Mouse (Mus musculus): Measurements from ENCODE around the gene Olfr625-ps1. TPM values are rescaled to one million over a fixed set of nuclear protein-coding genes. Genes with fewer than 3 reads are reported as not detected.
"Not testable (repeated sequence)": the region's sequence is repeated elsewhere in the genome, so short reads cannot be mapped to it uniquely, and the experiment has no call there.

Olfr625-ps1 gene
- polyA plus RNA-seq (2016; fragmentation: Nextera tagmentation; extraction: Ambion mirVana), result not detected in 2 replicates

DNA sequence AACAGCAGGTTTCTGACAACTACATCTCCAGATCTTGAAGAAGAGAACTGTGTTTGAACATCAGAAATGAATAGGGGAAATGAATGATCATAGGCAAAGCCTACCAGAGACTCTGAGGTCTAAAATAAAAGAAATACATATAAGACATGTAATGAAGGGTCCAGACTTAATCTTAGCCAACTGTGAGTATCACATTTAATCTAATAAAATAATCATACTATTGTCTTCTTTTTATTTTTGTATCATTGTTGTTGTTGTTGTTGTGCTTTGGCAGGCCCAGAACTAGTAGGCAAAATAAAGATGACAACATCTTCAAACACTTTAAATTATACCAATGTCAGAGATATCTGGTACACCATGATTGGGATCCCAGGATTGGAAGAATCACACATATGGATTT is at the start of gene Olfr625-ps1:
TSS of gene Olfr625-ps1 (plus strand) at position 301 of the 400 bp plus-strand sequence.
- no peaks in the 10 kb centered on the region for H3K27me3 ChIP-seq
- H3K36me3 ChIP-seq, result no peaks in the 10 kb centered on the region
- H3K4me2 ChIP-seq (replicated peaks), result no peak within 1 kb of the TSS
- no peak within 1 kb of the TSS for H3K27ac ChIP-seq
- no peaks in the 10 kb centered on the region for H3K4me1 ChIP-seq
- no peak within 1 kb of the TSS for H3K9ac ChIP-seq
- no peak within 1 kb of the TSS for H3K4me3 ChIP-seq
- ATAC-seq (ENCODE audit: insufficient number of reproducible peaks, insufficient read depth, low FRiP score, low TSS enrichment), result no peak
- H3K9me3 ChIP-seq, result no peaks in the 10 kb centered on the region

DNA sequence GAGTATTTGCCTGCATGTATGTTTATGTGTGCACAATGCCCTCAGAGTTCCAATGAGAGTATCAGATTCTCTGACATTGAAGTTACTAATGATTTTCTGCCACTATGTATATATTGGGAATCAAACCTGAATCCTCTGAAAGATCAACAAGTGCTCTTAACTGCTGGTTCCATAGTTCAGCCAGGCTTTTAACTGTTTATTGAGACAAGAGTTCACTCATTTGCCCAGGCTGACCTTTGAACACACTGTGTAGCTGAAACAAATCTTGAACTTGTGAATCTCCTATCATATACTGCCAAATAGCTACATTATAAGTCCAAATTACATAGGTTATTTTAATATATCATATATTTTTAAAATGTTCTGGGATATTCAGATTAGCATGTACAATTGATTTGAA is 45.7 kb upstream of the Olfr625-ps1 start:
- H3K27me3 ChIP-seq, result no peaks in the 10 kb centered on the region
- no peak overlapping the region for H3K27ac ChIP-seq

DNA sequence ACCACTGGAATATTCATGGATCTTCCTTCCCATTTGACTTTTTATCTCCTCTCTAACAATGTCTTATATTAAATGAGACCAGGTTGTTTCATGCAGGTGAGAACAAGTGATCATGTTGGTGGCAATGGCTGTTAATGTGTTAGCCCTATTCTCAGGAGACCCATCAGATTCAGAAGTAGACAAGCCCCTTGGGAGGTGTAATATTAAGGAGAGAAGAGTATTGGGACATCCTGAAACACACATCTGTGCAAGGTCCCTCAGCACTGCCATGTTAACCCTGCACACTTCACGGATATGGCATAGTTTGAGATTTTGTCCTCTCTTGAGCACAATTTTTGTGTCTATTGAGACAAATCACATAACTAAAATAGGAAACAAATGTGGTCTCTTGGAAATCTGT is 39.9 kb upstream of the Olfr625-ps1 start, which contains the start of gene Olfr622:
TSS of gene Olfr622 (minus strand) at position 101 of the 400 bp plus-strand sequence.
- ATAC-seq (ENCODE audit: insufficient number of reproducible peaks, insufficient read depth, low FRiP score, low TSS enrichment), result no peak
- H3K9ac ChIP-seq, result no peak within 1 kb of the TSS
- H3K27ac ChIP-seq, result no peak within 1 kb of the TSS
- H3K4me2 ChIP-seq (replicated peaks), result no peak within 1 kb of the TSS
- WGBS, result 69% methylated on average over 1 of the region's 1 CpGs
- no peaks in the 10 kb centered on the region for H3K36me3 ChIP-seq
- H3K4me3 ChIP-seq, result no peak within 1 kb of the TSS
- H3K9me3 ChIP-seq, result no peaks in the 10 kb centered on the region
- no peaks in the 10 kb centered on the region for H3K27me3 ChIP-seq
- no peaks in the 10 kb centered on the region for H3K4me1 ChIP-seq

More for the DNA sequence above, 45.7 kb upstream of the Olfr625-ps1 start:
- H3K4me2 ChIP-seq (replicated peaks), result no peak overlapping the region
- no peaks in the 10 kb centered on the region for H3K36me3 ChIP-seq
- H3K4me1 ChIP-seq, result no peaks in the 10 kb centered on the region
- no peaks in the 10 kb centered on the region for H3K9me3 ChIP-seq
- no peak overlapping the region for H3K4me3 ChIP-seq
- no peak overlapping the region for H3K9ac ChIP-seq
- ATAC-seq (ENCODE audit: insufficient number of reproducible peaks, insufficient read depth, low FRiP score, low TSS enrichment), result no peak

DNA sequence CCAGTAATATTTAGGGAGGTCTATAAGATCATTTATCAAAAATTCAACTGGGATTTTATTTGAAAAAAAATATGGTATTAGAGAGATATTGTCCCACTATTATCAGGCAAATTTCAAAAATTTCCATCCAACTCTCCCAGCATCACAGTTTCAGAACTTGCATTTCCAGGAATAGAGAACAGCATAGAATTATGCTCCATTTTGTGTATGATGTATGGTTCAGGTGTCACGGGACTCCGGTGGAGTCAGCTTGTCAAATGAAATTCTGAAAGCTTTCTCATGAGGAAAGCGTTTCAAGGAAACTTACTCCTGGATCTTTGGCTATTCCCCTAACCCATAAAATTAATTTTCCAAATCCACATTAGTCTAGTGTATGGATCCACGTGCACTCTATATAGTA is 38.5 kb upstream of the Olfr625-ps1 start:
- no peak for ATAC-seq (ENCODE audit: insufficient number of reproducible peaks, insufficient read depth, low FRiP score, low TSS enrichment)
- 85% methylated on average over 4 of the region's 4 CpGs for WGBS
- H3K27me3 ChIP-seq, result no peaks in the 10 kb centered on the region
- H3K27ac ChIP-seq, result no peak overlapping the region
- H3K9ac ChIP-seq, result no peak overlapping the region
- no peaks in the 10 kb centered on the region for H3K36me3 ChIP-seq
- no peaks in the 10 kb centered on the region for H3K9me3 ChIP-seq
- no peak overlapping the region for H3K4me2 ChIP-seq (replicated peaks)
- H3K4me3 ChIP-seq, result no peak overlapping the region
- no peaks in the 10 kb centered on the region for H3K4me1 ChIP-seq

DNA sequence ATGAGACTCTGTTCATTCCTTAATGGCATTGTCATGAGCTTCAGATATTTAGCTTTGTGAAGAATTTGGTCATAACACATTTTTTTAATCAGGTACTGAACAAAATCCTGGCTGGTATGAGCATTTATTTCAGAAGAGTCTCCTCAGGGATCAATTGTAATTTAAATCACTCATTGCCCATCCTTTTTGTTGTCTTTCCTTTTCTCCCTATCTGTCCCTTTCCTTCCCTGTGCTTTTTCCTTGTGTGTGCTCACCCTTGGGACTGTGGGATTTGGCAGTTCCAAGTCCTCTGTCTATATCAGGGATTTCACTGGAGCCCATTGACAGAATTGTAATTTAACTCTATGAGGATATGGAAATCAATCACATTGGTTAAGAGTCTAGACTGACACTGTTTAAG is 18.9 kb upstream of the Olfr625-ps1 start, which contains the start of gene Olfr623:
TSS of gene Olfr623 (minus strand) at position 101 of the 400 bp plus-strand sequence.
- Histone ChIP-seq H3K4me1 (no peaks in the 10 kb centered on the region), H3K9me3 (no peaks in the 10 kb centered on the region), H3K27ac (no peak within 1 kb of the TSS), H3K4me3 (no peak within 1 kb of the TSS), H3K9ac (no peak within 1 kb of the TSS), H3K27me3 (no peaks in the 10 kb centered on the region), H3K4me2 (replicated peaks) (no peak within 1 kb of the TSS), H3K36me3 (no peaks in the 10 kb centered on the region)
- ATAC-seq (ENCODE audit: insufficient number of reproducible peaks, insufficient read depth, low FRiP score, low TSS enrichment), result no peak

DNA sequence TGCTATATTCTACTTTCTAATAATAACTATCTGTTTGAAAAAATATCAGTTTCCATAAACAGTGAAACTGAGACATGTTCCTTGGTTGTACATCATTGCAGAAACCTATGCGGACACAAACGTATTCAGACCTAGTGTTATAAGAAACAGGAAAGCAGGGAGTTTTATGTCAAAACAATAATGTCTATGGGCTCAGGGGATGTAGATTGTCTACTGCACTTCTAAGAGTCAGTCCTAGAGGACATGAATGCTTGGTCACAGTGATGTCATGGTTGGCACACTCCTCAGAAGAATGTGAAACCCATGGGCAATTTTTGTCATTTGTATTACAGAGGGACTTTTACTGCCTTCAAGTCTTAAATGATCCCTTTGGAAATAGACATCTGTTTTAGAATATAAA is 11.4 kb upstream of the Olfr625-ps1 start, which contains the start of gene Olfr624:
TSS of gene Olfr624 (minus strand) at position 101 of the 400 bp plus-strand sequence.
- no peaks in the 10 kb centered on the region for H3K9me3 ChIP-seq
- no peak within 1 kb of the TSS for H3K4me2 ChIP-seq (replicated peaks)
- ATAC-seq (ENCODE audit: insufficient number of reproducible peaks, insufficient read depth, low FRiP score, low TSS enrichment), result no peak
- H3K36me3 ChIP-seq, result no peaks in the 10 kb centered on the region
- H3K27ac ChIP-seq, result no peak within 1 kb of the TSS
- no peak within 1 kb of the TSS for H3K4me3 ChIP-seq
- no peaks in the 10 kb centered on the region for H3K27me3 ChIP-seq
- no peak within 1 kb of the TSS for H3K9ac ChIP-seq
- WGBS, result 88% methylated on average over 2 of the region's 2 CpGs
- no peaks in the 10 kb centered on the region for H3K4me1 ChIP-seq

DNA sequence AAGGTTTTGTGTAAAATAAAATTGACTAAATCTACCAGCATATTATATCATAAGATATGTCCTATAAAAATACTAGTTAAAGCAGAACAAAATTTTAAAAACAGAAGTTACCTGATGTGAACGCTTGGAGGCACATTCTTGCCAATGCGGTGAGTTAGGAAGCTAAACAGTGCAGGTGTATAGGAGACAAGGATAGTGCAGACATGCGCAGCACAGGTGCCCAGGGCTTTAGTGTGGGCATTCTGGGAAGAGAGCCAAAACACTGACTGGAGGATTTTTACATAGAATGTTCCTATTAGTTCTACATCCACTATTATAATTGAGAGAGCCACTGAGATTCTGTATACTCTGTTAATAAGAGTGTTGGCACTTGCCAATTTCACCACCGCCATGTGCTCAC is 16.9 kb downstream of the Olfr625-ps1 start:
- H3K4me1 ChIP-seq, result no peaks in the 10 kb centered on the region
- no peaks in the 10 kb centered on the region for H3K36me3 ChIP-seq
- H3K4me2 ChIP-seq (replicated peaks), result no peak overlapping the region
- H3K27ac ChIP-seq, result no peak overlapping the region
- no peaks in the 10 kb centered on the region for H3K9me3 ChIP-seq
- no peak overlapping the region for H3K9ac ChIP-seq
- H3K27me3 ChIP-seq, result no peaks in the 10 kb centered on the region
- no peak for ATAC-seq (ENCODE audit: insufficient number of reproducible peaks, insufficient read depth, low FRiP score, low TSS enrichment)
- WGBS, result 93% methylated on average over 4 of the region's 4 CpGs
- H3K4me3 ChIP-seq, result no peak overlapping the region

DNA sequence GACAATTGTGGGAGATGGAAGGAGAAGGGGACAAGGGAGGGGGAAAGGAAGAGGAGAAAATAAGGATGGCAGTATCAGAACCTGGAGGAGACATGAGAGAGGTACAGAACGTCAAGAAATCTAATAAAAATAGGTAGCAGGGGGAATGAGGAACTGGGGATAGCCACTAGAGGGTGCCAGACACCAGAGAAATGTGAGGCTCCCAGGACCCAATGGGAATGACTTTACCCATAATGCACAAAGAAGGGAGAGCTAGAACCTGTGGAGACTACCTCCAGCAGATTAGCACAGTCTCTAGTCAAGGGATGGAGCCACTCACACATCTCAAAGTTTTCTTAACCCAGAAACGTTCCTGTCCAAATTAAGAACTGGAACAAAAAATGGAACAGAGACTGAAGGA is 29.5 kb downstream of the Olfr625-ps1 start:
- 26% methylated on average over 2 of the region's 2 CpGs for WGBS
- Histone ChIP-seq H3K27me3 (no peaks in the 10 kb centered on the region), H3K36me3 (no peaks in the 10 kb centered on the region), H3K27ac (no peak overlapping the region), H3K4me3 (no peak overlapping the region), H3K4me2 (replicated peaks) (no peak overlapping the region), H3K9ac (no peak overlapping the region), H3K9me3 (no peaks in the 10 kb centered on the region), H3K4me1 (no peaks in the 10 kb centered on the region)
- no peak for ATAC-seq (ENCODE audit: insufficient number of reproducible peaks, insufficient read depth, low FRiP score, low TSS enrichment)

DNA sequence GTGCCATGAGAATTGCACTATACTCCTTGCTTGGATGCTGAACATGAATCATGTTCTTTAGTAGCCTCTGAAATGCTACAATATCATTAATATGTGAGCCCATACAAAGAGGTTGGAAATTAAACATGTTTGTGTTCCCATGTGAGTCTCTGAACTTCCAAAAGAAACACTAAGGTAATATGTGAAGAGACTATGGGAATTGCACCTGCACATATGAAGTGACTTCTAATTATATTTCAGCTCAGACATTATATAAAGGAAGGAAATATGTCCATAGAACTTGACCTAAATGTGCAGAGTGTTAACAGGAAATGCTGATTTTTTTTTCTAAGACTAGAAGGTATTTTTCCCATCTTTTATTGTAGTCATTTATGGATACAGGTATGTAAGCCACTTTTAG is 31.9 kb downstream of the Olfr625-ps1 start, which contains the start of gene Olfr243:
TSS of gene Olfr243 (plus strand) at position 301 of the 400 bp plus-strand sequence.
- Histone ChIP-seq H3K9ac (no peak within 1 kb of the TSS), H3K9me3 (no peaks in the 10 kb centered on the region), H3K4me2 (replicated peaks) (no peak within 1 kb of the TSS), H3K36me3 (no peaks in the 10 kb centered on the region), H3K27me3 (no peaks in the 10 kb centered on the region), H3K27ac (no peak within 1 kb of the TSS), H3K4me1 (no peaks in the 10 kb centered on the region), H3K4me3 (no peak within 1 kb of the TSS)
- no peak for ATAC-seq (ENCODE audit: insufficient number of reproducible peaks, insufficient read depth, low FRiP score, low TSS enrichment)

DNA sequence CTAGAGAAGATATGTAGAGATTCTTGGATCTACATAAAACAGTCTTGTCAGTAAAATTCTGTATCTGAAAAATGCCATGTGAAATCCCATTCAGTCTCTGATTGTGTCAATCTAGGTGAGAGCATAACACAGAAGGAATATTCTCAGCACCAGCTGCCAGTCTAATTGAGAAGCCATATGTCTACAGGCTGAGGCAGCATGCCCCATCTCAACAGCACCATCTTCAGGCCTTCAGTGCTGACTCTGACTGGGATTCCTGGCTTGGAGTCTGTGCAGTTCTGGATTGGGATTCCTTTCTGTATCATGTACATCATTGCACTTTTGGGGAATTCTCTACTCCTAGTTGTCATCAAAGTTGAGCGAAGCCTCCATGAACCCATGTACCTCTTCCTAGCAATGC is 33.9 kb downstream of the Olfr625-ps1 start:
- H3K4me3 ChIP-seq; H3K4me2 ChIP-seq (replicated peaks); H3K27me3 ChIP-seq; H3K36me3 ChIP-seq; H3K4me1 ChIP-seq; H3K9me3 ChIP-seq; H3K9ac ChIP-seq; ATAC-seq (ENCODE audit: insufficient number of reproducible peaks, insufficient read depth, low FRiP score, low TSS enrichment); H3K27ac ChIP-seq: not testable (repeated sequence)
- WGBS, result 100% methylated on average over 1 of the region's 1 CpGs

DNA sequence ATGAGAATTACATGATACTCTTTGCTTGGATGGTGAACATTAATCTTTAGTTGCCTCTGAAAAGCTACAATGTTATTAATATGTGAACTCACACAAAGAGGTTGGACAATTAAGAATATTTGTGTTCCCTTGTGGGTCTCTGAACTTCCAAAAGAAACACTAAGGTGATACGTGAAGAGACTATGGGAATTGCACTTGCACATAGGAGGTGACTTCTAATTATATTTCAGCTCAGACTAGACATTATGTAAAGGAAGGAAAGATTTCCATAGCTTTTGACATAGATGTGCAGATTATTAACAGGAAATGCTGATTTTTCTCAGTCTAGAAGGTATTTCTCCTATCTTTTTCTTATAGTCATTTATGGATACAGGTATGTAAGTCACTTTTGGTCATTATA is 47.6 kb downstream of the Olfr625-ps1 start, which contains the start of gene Olfr628:
TSS of gene Olfr628 (plus strand) at position 301 of the 400 bp plus-strand sequence.
- Histone ChIP-seq H3K27ac (no peak within 1 kb of the TSS), H3K4me2 (replicated peaks) (no peak within 1 kb of the TSS), H3K4me1 (no peaks in the 10 kb centered on the region), H3K9me3 (no peaks in the 10 kb centered on the region), H3K9ac (no peak within 1 kb of the TSS), H3K4me3 (no peak within 1 kb of the TSS), H3K36me3 (no peaks in the 10 kb centered on the region), H3K27me3 (no peaks in the 10 kb centered on the region)
- no peak for ATAC-seq (ENCODE audit: insufficient number of reproducible peaks, insufficient read depth, low FRiP score, low TSS enrichment)
- 76% methylated on average over 1 of the region's 1 CpGs for WGBS
